Mouse (Mus musculus): Measurements from ENCODE around the gene Trp53i11. TPM values are rescaled to one million over a fixed set of nuclear protein-coding genes. Genes with fewer than 3 reads are reported as not detected.

Trp53i11 gene
- total and polyA plus RNA-seq, 3 experiments = 0.36 to 32.1 (median 0.73) TPM

DNA sequence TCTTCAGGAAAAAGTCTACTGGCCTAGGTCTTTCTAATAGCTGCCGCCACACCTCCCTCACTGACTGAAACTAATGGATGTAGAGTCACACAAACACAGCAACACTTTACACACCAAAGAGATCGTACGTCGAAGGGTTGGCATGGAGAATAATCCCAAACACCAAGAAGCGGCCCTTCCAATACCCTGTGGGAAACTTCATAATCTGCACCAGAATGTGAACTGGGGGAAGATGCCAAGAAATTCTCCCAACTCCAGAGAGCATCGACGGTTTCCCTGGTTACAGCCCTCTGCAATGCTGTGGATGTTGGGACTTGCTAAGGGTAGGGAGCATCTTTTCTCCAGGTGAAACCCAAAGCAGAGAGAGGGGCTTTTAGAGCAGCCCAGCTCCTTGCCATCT lies 63.3 kb downstream of the Trp53i11 start:
- Histone ChIP-seq H3K36me3 (replicated peaks in 1 of 2; ENCODE audit: control insufficient read depth in 1 of 2, insufficient read depth in 1 of 2, low read length in 1 of 2) (no peaks in the 10 kb centered on the region), H3K27ac (ENCODE audit: insufficient read depth, low read depth) (no peak overlapping the region), H3K9ac (ENCODE audit: insufficient read depth, low read depth) (no peak overlapping the region), H3K9me3 (replicated peaks; ENCODE audit: low read length) (peaks cover 2% of the 10 kb centered on the region), H3K79me2 (replicated peaks; ENCODE audit: control insufficient read depth, extremely low read depth, insufficient read depth, poor library complexity, severe bottlenecking) (no peaks in the 10 kb centered on the region), H3K4me2 (ENCODE audit: insufficient read depth, low read depth, poor library complexity, severe bottlenecking) (no peak overlapping the region), H3K4me3 (replicated peaks in 1 of 3; ENCODE audit: low read depth in 2 of 3, low read length in 2 of 3, poor library complexity in 1 of 3) (no peak overlapping the region), H3K4me1 (ENCODE audit: control insufficient read depth in 1 of 2, insufficient read depth in 2 of 2) (peaks cover 0 to 8% of the 10 kb centered on the region in 2 experiments; a peak in 2 of 4 replicates), H3K27me3 (replicated peaks) (peaks cover 95% of the 10 kb centered on the region)
- in situ Hi-C loops (cut with MboI; ENCODE audit: low pct_ligation_motif_present, low pct_unique_long_range_greater_than_20kb, low sequenced_read_pairs) = no loop called here
- dilution Hi-C loops (cut with MboI; ENCODE audit: extremely low pct_ligation_motif_present, extremely low pct_unique_long_range_greater_than_20kb, low sequenced_read_pairs) = no loop called here
- no peak for DNase-seq (ENCODE audit: extremely low read depth)
- no peak for TF ChIP-seq RAD21 (IDR thresholded peaks at IDR 0.05; ENCODE audit: low read depth, low read length)

Other genes with a start within 250 kb of the Trp53i11 start
- 1.3 and 1.8 TPM in 2 replicates for gene Prdm11, start 141.4 kb upstream of the Trp53i11 start, total RNA-seq (2012; rRNA removed)
- 0.05 TPM in 1 of 2 replicates, not detected in the other for gene Prdm11, start 141.4 kb upstream of the Trp53i11 start, total RNA-seq (2014; rRNA removed)
- 0.06 TPM in 1 of 2 replicates, not detected in the other for gene Prdm11, start 141.4 kb upstream of the Trp53i11 start, polyA plus RNA-seq (2012; ENCODE audit: insufficient read length, low read depth)
- gene Tspan18, start 147.0 kb downstream of the Trp53i11 start, total RNA-seq (2012; rRNA removed) = 0.13 and 0.38 TPM in 2 replicates
- not detected in 2 replicates for gene Tspan18, start 147.0 kb downstream of the Trp53i11 start, total RNA-seq (2014; rRNA removed)
- not detected in 2 replicates for gene Tspan18, start 147.0 kb downstream of the Trp53i11 start, polyA plus RNA-seq (2012; ENCODE audit: insufficient read length, low read depth)

Measured in CH12.LX (cell line).